Mouse (Mus musculus) kidney, embryonic 16.5 days (tissue): ENCODE results near the gene Csf3r. TPM values are rescaled to one million over a fixed set of nuclear protein-coding genes. Genes with fewer than 3 reads are reported as not detected.

ENCODE experiments used
- polyA plus RNA-seq: library from polyadenylated mRNA; unstranded; fragments of >200 nt; fragmentation: Nextera tagmentation; extraction: Ambion mirVana; gene quantifications from 2 replicates; pipeline ENCODE4 v1.2.1, GENCODE M21; 2015

Gene Csf3r
- polyA plus RNA-seq, 1 experiment from 2014 or later: 1.2 TPM

Other genes with a start within 250 kb of the Csf3r start
- gene Mrps15, start 22.4 kb downstream of the Csf3r start, polyA plus RNA-seq: 130 and 146 TPM in 2 replicates
- gene Oscp1, start 34.0 kb downstream of the Csf3r start, polyA plus RNA-seq: 19.6 TPM in 2 replicates
- gene Lsm10, start 72.1 kb downstream of the Csf3r start, polyA plus RNA-seq: 55.3 and 59.3 TPM in 2 replicates
- gene Stk40, start 79.4 kb downstream of the Csf3r start, polyA plus RNA-seq: 43.9 and 44.5 TPM in 2 replicates
- 99.9 and 103 TPM in 2 replicates for gene Eva1b, start 123.2 kb downstream of the Csf3r start, polyA plus RNA-seq
- gene Sh3d21, start 138.9 kb downstream of the Csf3r start, polyA plus RNA-seq: 9.1 and 10.5 TPM in 2 replicates
- gene Thrap3, start 178.2 kb downstream of the Csf3r start, polyA plus RNA-seq: 210 and 218 TPM in 2 replicates
- 31.5 and 32.2 TPM in 2 replicates for gene Map7d1, start 231.8 kb downstream of the Csf3r start, polyA plus RNA-seq
- 113 and 120 TPM in 2 replicates for gene Trappc3, start 237.8 kb downstream of the Csf3r start, polyA plus RNA-seq